Mouse (Mus musculus) gastrocnemius, postnatal 36 days (tissue): ENCODE measurements around the gene Per1. TPM values are rescaled to one million over a fixed set of nuclear protein-coding genes. Genes with fewer than 3 reads are reported as not detected.

Experiments used
- DNase-seq, 2 experiments: peaks; one replicate each; pipeline ENCODE4 v3.0.0; 2022
- intact Hi-C: fragments of 180-260 bp; cut with DNase I; formaldehyde crosslinking; loops from one replicate; pipeline ENCODE4 v1.15.1; 2025
- total RNA-seq, 2 experiments: library from RNA; stranded (reverse); gene quantifications; 2 replicates each; pipeline ENCODE4 v1.2.3; 2021

The Per1 gene
- total RNA-seq, 2 experiments from 2014 or later = 60.9 to 89.0 TPM

DNA sequence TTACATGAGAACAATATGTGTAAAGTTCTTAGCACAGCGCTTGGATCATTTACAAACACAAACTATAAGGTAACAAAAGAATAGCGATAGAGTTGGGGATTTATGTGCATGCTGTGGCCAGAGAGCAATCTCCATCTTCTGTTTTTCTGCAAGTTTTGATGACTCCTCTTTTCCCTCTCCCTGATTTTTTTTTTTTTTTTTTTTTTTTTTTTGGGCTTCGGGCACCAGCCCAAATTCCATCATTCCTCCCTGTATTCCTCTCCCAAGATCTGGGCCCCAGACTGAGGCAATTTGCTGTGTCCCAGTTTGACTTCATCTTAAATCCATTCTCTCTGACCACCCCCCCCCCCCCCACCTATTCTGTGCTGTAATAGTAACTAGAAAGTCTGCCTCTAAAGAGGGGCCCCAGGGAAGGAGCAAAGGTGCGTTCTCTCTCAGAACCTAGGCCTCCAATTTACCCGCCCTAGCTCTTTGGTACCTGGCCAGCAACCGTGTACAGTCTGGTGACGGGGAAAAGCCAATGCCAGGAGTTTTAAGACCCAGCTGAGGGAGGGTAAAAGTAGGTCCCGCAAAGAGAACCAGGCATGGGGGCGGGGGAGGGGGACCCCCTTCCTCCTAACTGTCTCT is 1.5 kb downstream of the Per1 start:
- intact Hi-C loops = loop anchor here (10.0 kb wide), 2 partner anchors 318 to 888 kb away; partner anchors contain the start of genes Ctdnep1, Elp5 and Kdm6b
- DNase-seq = no peak

DNA sequence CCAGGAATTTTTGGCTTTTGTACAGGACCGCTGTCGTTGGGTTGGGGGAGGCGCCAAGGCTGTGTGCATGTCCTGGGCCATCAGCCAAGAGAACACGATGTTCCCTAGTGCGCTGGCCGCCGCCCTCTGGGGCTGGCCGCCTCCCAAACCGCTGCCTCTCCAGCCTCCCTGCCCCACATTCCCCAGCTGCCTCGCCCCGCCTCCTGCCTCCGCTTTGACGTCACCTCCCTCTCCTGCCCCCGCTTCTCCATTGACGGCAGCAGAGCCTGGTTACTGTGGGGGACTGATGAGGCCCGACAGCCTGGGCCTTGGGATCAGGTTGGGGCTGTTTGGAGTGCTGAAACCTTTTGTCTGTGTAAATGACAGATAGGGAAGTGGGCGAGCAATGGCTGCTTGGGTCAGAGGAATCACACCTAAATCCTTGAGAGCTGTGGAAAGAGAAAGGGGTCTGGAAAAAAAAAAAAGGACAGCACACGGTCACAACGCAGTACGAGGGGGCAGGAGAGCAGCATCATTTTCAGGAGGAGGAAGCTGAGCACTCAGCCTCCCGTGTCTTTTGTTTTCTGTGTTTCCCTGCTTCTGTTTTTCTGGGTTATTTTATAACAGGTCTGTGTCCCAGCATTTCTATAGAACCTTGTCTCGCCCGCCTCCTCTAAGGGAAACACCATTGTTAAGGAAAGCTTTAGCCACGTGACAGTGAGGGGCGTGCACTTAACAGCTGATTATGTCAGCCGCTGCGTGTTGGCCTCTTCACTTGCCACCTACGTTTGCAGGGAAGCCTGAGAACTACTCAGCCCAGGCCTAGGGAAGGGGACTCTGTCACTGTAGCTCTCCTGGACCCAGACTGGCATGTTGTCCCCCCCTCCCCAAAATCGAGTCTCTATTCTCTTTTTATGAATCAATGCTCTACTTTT is 2.2 kb downstream of the Per1 start:
- DNase-seq = peak; percentile 99 to 100
- intact Hi-C loops = loop anchor here (10.0 kb wide), 2 partner anchors 318 to 888 kb away; partner anchors contain the start of genes Ctdnep1, Elp5 and Kdm6b

GRCm38 (mm10) chr11:69098039-69098761 is 3.2 kb downstream of the Per1 start:
- DNase-seq = no peak
- intact Hi-C loops = loop anchor here (10.0 kb wide), 2 partner anchors 317 to 887 kb away; partner anchors contain the start of genes Ctdnep1, Elp5 and Kdm6b

DNA sequence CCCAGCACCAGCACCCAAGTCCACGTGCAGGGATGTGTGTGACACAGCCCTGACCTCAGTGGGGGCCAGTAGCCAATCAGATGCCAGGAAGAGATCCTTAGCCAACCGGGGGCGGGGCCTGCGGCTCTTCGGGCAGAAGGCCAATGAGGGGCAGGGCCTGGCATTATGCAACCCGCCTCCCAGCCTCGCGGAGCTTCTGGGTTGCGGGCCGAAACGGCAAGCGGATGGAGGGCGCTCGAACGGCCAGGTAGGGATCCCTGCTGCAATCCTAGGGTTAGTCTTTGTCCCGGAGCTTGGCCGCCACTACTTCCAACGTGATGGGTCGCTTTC is 3.7 kb downstream of the Per1 start:
- intact Hi-C loops = loop anchor here (10.0 kb wide), 2 partner anchors 316 to 886 kb away; partner anchors contain the start of genes Ctdnep1, Elp5 and Kdm6b
- peak; percentile 97 to 99 for DNase-seq

- peak; percentile 79 to 94 for DNase-seq
- intact Hi-C loops = loop anchor here (10.0 kb wide), 2 partner anchors 315 to 885 kb away; partner anchors contain the start of genes Ctdnep1, Elp5 and Kdm6b
Measured at GRCm38 (mm10) chr11:69099177-69099914, 4.3 kb downstream of the Per1 start.

GRCm38 (mm10) chr11:69099915-69100345 is 4.9 kb downstream of the Per1 start:
- peak; percentile 86 to 93 for DNase-seq
- intact Hi-C loops = loop anchor here (10.0 kb wide), 2 partner anchors 315 to 885 kb away; partner anchors contain the start of genes Ctdnep1, Elp5 and Kdm6b

DNA sequence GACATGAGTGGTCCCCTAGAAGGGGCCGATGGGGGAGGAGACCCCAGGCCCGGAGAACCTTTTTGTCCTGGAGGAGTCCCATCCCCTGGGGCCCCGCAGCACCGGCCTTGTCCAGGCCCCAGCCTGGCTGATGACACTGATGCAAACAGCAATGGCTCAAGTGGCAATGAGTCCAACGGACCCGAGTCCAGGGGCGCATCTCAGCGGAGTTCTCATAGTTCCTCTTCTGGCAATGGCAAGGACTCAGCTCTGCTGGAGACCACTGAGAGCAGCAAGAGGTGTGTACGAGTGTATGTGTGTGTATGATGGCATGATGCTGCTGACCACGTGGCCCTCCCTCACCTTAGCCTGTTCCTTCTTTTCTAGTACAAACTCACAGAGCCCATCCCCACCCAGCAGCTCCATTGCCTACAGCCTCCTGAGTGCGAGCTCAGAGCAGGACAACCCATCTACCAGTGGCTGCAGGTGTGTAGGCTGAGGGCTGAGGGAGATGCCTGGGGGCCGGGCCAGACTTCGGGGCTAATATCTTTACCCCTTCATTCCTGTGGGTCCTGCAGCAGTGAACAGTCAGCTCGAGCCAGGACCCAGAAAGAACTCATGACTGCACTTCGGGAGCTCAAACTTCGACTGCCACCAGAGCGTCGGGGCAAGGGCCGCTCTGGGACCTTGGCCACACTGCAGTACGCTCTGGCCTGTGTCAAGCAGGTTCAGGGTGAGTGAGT is 5.8 kb downstream of the Per1 start:
- intact Hi-C loops = no loop called here
- DNase-seq = no peak

GRCm38 (mm10) chr11:69101604-69102402 is 6.8 kb downstream of the Per1 start:
- no peak for DNase-seq
- intact Hi-C loops = no loop called here

DNA sequence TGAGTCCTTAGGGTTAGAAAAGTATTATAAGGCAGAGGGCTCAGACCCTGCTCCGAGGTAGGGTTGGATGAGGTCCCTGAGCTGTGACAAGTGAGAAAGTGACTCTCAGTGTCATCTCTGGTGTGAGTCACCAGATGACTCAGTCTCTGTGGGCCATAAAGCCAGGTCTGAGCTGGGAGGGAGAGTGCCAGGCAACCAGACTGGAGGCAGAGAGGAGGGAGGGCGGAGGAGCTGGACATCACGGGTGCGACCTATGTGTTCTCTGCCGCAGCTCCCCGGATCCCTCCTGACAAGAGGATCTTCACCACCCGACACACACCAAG is 7.3 kb downstream of the Per1 start:
- intact Hi-C loops = no loop called here
- DNase-seq = no peak

- intact Hi-C loops = no loop called here
- no peak for DNase-seq
Measured at GRCm38 (mm10) chr11:69103121-69103520, 8.1 kb downstream of the Per1 start.

GRCm38 (mm10) chr11:69103531-69104435 is 8.8 kb downstream of the Per1 start:
- intact Hi-C loops = no loop called here
- DNase-seq = no peak

DNA sequence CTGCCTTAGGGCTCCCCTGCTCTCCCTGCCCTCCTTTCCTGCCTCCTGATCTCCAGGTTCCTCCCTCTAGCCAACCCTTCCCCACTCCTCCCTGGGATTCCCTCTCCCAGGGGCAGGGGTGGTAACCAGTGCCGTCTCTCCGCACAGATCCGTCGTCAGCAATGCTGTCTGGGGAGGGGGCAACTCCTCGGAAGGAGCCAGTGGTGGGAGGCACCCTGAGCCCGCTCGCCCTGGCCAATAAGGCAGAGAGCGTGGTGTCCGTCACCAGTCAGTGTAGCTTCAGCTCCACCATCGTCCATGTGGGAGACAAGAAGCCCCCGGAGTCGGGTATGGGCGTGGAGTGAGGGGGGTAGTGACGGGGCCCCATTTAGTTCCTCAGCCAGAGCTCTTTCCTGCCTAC is 9.5 kb downstream of the Per1 start:
- DNase-seq = no peak
- intact Hi-C loops = no loop called here

DNA sequence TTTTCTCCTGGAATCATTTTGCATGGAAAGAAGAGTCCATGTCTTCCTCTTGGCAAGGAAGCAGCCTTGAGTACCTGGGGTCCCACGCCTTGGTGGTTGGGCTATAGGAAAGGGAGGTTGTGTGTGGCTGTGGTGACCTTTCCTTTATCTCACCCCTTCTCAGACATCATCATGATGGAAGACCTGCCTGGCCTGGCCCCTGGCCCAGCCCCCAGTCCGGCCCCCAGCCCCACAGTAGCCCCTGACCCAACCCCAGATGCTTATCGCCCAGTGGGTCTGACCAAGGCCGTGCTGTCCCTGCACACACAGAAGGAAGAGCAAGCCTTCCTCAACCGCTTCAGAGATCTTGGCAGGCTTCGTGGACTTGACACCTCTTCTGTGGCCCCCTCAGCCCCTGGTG is 10.2 kb downstream of the Per1 start:
- DNase-seq = no peak
- intact Hi-C loops = no loop called here

GRCm38 (mm10) chr11:69105796-69106195 is 10.8 kb downstream of the Per1 start:
- intact Hi-C loops = no loop called here
- no peak for DNase-seq

DNA sequence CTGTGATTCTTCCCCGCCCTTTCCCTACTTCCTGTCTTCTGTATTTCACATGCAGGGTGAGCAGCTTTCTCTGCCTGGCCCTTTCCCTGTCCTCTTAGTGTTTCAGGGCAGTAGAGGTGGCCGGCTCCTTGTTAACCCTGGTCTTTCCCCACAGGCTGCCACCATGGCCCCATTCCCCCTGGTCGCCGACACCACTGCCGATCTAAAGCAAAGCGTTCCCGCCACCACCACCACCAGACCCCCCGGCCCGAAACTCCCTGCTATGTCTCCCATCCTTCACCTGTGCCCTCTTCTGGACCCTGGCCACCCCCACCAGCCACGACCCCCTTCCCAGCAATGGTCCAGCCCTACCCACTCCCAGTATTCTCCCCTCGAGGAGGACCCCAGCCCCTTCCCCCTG is 11.3 kb downstream of the Per1 start:
- DNase-seq = no peak
- intact Hi-C loops = no loop called here

GRCm38 (mm10) chr11:69106842-69107241 is 11.8 kb downstream of the Per1 start:
- no peak for DNase-seq
- intact Hi-C loops = no loop called here

DNA sequence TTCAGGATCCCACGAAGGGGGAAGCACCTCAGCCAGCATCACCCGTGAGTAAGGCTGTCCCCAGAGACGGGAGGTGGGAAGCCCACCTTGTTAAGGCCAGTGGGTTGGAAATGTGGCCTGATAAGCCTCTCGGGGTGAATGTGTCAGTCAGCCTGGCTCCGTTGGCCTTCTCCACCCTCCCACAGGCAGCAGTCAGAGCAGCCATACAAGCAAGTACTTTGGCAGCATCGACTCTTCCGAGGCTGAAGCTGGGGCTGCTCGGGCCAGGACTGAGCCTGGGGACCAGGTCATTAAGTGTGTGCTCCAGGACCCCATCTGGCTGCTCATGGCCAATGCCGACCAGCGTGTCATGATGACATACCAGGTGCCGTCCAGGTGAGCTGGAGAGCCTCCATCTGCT is 12.7 kb downstream of the Per1 start:
- intact Hi-C loops = no loop called here
- no peak for DNase-seq

- intact Hi-C loops = no loop called here
Measured at GRCm38 (mm10) chr11:69108223-69108622, 13.2 kb downstream of the Per1 start.

More at GRCm38 (mm10) chr11:69108223-69108622, 13.2 kb downstream of the Per1 start:
- DNase-seq = no peak
